Mouse (Mus musculus): Measurements from ENCODE around the gene Rab11fip3.

DNA sequence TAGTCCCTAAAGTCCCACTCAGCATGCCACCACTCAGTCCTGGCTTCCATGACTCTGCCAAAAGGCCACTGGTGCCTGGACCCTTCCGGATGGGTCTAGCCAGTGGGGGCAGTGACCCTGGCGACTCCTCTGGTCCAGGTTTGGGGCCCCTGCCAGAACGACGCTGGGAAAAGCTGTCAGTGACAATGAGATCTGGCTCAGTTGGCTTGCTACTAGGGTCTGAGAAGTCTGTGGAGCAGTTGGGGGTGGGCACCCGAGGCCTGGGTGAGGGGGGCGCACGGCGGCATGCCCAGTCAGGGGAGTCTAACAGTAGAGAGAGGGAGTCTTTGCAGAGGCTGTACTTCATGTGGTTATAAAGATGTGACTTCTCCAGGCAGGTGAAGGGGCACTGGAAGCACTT is 121.3 kb downstream of the Rab11fip3 start:
- TF ChIP-seq MAFK (IDR thresholded peaks at IDR 0.05; ENCODE audit: insufficient read depth, low read depth, low read length) (no peak), ZC3H11A (IDR thresholded peaks at IDR 0.05; ENCODE audit: borderline replicate concordance, low read depth, low read length) (no peak), HCFC1 (IDR thresholded peaks at IDR 0.05; ENCODE audit: borderline replicate concordance, insufficient read depth, low read length) (no peak), CHD2 (IDR thresholded peaks at IDR 0.05; ENCODE audit: low read depth, low read length) (no peak)
